Mouse (Mus musculus) erythroblast, adult 5-6 weeks (primary cell): Measurements from ENCODE around the gene Acsl4. TPM values are rescaled to one million over a fixed set of nuclear protein-coding genes. Genes with fewer than 3 reads are reported as not detected.

Source experiments
- total RNA-seq, 2 experiments: library from RNA; stranded (forward) in 1 of 2; stranded (reverse) in 1 of 2; fragments of 150-400 nt in 1 of 2; fragments of 200-764, 138-1000 nt in 1 of 2; gene quantifications; 2 replicates each; pipeline versions ENCODE4 v1.2.3 to v1.2.4; 2015 to 2017; ENCODE audit warnings: low replicate concordance in 2 of 2

The Acsl4 gene
- total RNA-seq, 2 experiments from 2014 or later = 9.6 to 15.4 TPM

Other genes with a start within 250 kb of the Acsl4 start
- not detected in 2 replicates for gene Gucy2f, start 193.6 kb downstream of the Acsl4 start, total RNA-seq (2015; ENCODE audit: low replicate concordance)
- not detected in 2 replicates for gene Gucy2f, start 193.6 kb downstream of the Acsl4 start, total RNA-seq (2017; ENCODE audit: low replicate concordance)
- gene Nxt2, start 163.8 kb downstream of the Acsl4 start, total RNA-seq (2015; ENCODE audit: low replicate concordance) = 7.5 and 7.9 TPM in 2 replicates
- 3.6 and 4.5 TPM in 2 replicates for gene Nxt2, start 163.8 kb downstream of the Acsl4 start, total RNA-seq (2017; ENCODE audit: low replicate concordance)
- not detected in 2 replicates for gene Kcne1l, start 84.2 kb downstream of the Acsl4 start, total RNA-seq (2015; ENCODE audit: low replicate concordance)
- gene Kcne1l, start 84.2 kb downstream of the Acsl4 start, total RNA-seq (2017; ENCODE audit: low replicate concordance) = not detected in 2 replicates